Mouse (Mus musculus): ENCODE measurements around the gene Gm49721. TPM values are rescaled to one million over a fixed set of nuclear protein-coding genes. Genes with fewer than 3 reads are reported as not detected.
"Not testable (repeated sequence)": the region's sequence is repeated elsewhere in the genome, so short reads cannot be mapped to it uniquely, and the experiment has no call there.

Gene Gm49721
- total RNA-seq (2021), result under 1 TPM; 0.27 to 0.72 TPM

DNA sequence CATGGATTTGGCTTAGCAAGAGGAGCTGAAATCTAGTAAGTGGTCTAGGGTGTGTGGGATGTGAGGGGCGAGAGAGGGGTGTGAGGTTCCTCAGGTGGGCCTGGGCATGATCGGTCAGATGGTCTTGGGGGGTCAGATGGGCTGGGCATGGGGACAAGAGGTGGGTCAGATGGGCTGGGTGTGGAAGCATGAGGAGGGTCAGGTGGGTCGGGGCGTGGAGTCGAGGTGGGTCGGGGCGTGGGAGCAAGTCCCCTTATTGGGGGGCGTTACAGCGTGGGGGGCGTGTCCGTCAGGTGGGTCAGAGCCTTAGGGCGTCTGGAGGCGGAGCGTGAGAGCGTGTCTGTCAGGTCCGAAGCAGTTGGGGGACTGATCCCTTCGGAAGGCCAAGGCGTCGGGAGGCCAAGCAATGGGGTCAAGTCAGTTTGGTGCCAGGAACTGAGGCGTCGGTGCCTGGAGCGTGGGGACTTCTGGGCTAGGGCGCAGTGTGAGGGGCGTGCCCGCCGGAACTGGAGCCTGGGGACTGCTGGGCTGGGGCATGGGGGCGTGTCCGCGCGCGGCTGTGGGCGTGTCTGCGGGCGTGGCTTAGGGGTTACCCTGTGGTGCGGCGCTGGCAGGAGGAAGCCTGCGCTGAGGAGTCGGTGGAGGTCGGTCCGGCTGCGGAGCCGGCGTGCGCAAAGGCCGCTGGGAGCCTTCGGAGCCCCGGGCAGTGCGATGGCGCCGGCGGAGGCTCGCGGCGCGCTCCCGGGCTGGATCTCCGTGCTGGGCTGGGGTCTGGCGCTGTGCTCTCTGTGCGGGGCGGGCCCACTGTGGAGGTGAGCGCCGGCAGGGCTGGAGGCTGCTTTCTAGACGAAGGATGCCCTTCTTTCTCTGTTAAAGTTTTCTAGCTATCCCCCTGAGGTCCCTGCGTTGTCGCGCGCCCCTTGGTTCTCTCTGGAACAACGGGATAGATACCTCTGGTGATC lies at the start of gene Gm49721:
Gene Gm49721 (plus strand): TSS at position 618 of the 962 bp plus-strand sequence.
- intact Hi-C loops (cut with DNase I), result not testable (repeated sequence)
- DNase-seq (ENCODE audit: low spot score in 2 of 2), result peak; percentile 53 to 67

- DNase-seq (ENCODE audit: low spot score in 2 of 2); intact Hi-C loops (cut with DNase I): not testable (repeated sequence)
Observed at GRCm38 (mm10) chr17:6931625-6932024, 47.1 kb upstream of the Gm49721 start.

GRCm38 (mm10) chr17:6942560-6942959 lies 36.1 kb upstream of the Gm49721 start:
- DNase-seq (ENCODE audit: low spot score in 2 of 2); intact Hi-C loops (cut with DNase I): not testable (repeated sequence)

- intact Hi-C loops (cut with DNase I); DNase-seq (ENCODE audit: low spot score in 2 of 2): not testable (repeated sequence)
Observed at GRCm38 (mm10) chr17:6947637-6947983, 31.1 kb upstream of the Gm49721 start.

- DNase-seq (ENCODE audit: low spot score in 2 of 2), result peak; percentile 85 to 86
- intact Hi-C loops (cut with DNase I), result not testable (repeated sequence)
Observed at GRCm38 (mm10) chr17:6947984-6948768, 30.5 kb upstream of the Gm49721 start, which contains the start of gene Rsph3b. TSS of gene Rsph3b (minus strand) at chr17:6948682.

DNA sequence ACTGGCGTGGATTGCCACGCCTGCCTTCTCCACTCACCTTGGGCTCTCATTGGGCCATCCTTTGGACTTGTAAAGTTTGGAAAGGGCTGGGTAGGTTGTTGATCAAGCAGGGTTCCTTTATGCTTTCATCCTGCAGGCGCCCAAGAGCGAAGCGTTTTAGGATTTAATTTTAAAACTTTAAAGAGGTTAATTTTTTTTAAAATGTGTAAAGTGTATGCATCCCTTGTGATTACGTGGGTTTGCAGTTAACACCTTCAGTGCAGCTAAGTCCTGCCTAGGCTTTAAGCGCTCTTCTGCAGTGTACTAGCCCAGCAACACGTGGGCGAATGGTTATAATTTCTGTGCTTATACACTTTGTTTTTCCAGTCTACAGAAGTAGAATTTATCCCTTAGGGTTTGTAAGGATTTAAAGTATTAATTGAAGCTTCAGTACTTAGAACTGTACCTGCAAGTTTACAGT lies 29.9 kb upstream of the Gm49721 start:
- intact Hi-C loops (cut with DNase I); DNase-seq (ENCODE audit: low spot score in 2 of 2): not testable (repeated sequence)

- DNase-seq (ENCODE audit: low spot score in 2 of 2), result not testable (repeated sequence)
- intact Hi-C loops (cut with DNase I), result loop anchor here (10.0 kb wide), 1 partner anchor 976 kb away; no protein-coding TSS in a partner anchor
Observed at GRCm38 (mm10) chr17:6958881-6959280, 19.8 kb upstream of the Gm49721 start.

- intact Hi-C loops (cut with DNase I), result loop anchor here (10.0 kb wide), 1 partner anchor 975 kb away; no protein-coding TSS in a partner anchor
- not testable (repeated sequence) for DNase-seq (ENCODE audit: low spot score in 2 of 2)
Observed at GRCm38 (mm10) chr17:6959543-6960259, 19.0 kb upstream of the Gm49721 start.

- DNase-seq (ENCODE audit: low spot score in 2 of 2); intact Hi-C loops (cut with DNase I): not testable (repeated sequence)
Observed at GRCm38 (mm10) chr17:6960349-6960748, 18.4 kb upstream of the Gm49721 start.

DNA sequence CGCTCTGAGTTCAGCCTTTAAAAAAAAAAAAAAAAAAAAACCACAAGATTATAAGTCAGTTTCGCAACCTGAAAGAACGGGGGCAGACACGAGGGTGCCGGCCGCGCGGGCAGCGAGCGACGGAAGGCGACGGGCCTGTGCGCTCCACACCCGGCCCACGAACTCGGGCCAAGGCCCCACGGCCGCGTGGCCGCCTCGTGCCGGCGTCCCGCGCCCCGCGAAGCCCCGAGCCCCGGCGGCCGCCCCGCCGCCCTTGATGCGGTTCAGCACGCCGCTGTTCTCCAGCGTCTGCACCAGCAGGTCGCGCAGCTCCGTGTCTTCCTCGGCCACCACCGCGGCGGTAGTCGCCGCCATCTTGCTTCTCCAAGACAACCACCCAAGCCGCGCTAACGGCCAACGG lies 17.9 kb upstream of the Gm49721 start, which contains the start of gene Tagap1:
Gene Tagap1 (minus strand): TSS at position 381 of the 400 bp plus-strand sequence.
- intact Hi-C loops (cut with DNase I), result not testable (repeated sequence)
- DNase-seq (ENCODE audit: low spot score in 2 of 2), result peak; percentile 67 to 71

GRCm38 (mm10) chr17:6961181-6962000 lies 17.3 kb upstream of the Gm49721 start:
- DNase-seq (ENCODE audit: low spot score in 2 of 2), result peak; percentile 47 to 48
- intact Hi-C loops (cut with DNase I), result not testable (repeated sequence)

- intact Hi-C loops (cut with DNase I); DNase-seq (ENCODE audit: low spot score in 2 of 2): not testable (repeated sequence)
Observed at GRCm38 (mm10) chr17:6962339-6962738, 16.4 kb upstream of the Gm49721 start.

GRCm38 (mm10) chr17:6962936-6963335 lies 15.8 kb upstream of the Gm49721 start:
- intact Hi-C loops (cut with DNase I); DNase-seq (ENCODE audit: low spot score in 2 of 2): not testable (repeated sequence)

GRCm38 (mm10) chr17:6965364-6965763 lies 13.3 kb upstream of the Gm49721 start:
- intact Hi-C loops (cut with DNase I); DNase-seq (ENCODE audit: low spot score in 2 of 2): not testable (repeated sequence)

GRCm38 (mm10) chr17:6967673-6968072 lies 11.0 kb upstream of the Gm49721 start:
- DNase-seq (ENCODE audit: low spot score in 2 of 2); intact Hi-C loops (cut with DNase I): not testable (repeated sequence)

DNA sequence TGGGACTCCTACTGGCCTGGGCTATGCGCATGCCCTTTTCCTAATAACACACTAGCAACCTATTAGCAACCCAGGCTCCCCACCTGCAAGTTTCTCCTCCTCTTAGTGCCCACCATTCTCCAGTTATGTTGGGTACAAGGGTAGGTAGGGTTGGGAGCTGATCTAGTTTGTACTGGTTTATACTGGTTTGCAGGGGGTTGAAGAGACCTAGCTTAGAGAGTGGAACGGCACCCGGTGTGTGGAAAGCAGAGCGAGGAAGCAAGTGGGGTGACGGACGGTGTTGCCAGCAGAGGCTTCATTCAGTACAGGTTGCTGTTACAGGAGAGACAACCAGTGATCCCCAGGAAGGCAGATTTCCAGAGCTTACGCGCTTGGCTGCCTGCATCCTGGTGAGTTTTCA lies 8.4 kb upstream of the Gm49721 start, which contains the start of gene Rnaset2b:
Gene Rnaset2b (plus strand): TSS at position 301 of the 400 bp plus-strand sequence.
- DNase-seq (ENCODE audit: low spot score in 2 of 2); intact Hi-C loops (cut with DNase I): not testable (repeated sequence)

DNA sequence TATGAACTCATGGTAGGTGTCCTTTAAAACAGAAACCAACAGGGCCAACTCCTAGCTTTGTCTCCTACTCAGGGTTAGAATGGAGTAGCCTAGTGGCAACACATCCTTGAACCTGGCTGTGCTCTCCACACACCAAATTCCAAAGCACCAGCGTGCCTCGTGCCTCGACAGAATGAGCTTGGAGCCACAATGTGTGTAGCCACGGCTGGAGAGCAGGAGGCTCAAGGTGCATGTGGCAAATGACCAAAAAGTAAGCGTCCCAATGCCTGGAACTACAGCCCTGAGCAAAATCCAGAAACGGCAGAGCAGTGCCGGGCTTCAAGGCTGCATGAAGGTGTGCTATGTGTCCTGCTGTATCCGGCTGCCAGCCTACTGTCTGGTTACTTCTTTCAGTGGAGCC lies 7.5 kb upstream of the Gm49721 start:
- intact Hi-C loops (cut with DNase I); DNase-seq (ENCODE audit: low spot score in 2 of 2): not testable (repeated sequence)

GRCm38 (mm10) chr17:6972836-6973396 lies 5.8 kb upstream of the Gm49721 start:
- DNase-seq (ENCODE audit: low spot score in 2 of 2); intact Hi-C loops (cut with DNase I): not testable (repeated sequence)
